Mouse (Mus musculus): ENCODE measurements around the gene Cldn15.

- no peak for TF ChIP-seq CTCF (IDR thresholded peaks at IDR 0.05; ENCODE audit: low read depth)
- no peak for TF ChIP-seq EP300 (IDR thresholded peaks at IDR 0.05; ENCODE audit: low read depth)
Measured at GRCm38 (mm10) chr5:136918655-136919472, 47.6 kb upstream of the Cldn15 start.
